Comparison of ENCODE assay signal across 8 mouse cellular contexts in the genomic region with DNA sequence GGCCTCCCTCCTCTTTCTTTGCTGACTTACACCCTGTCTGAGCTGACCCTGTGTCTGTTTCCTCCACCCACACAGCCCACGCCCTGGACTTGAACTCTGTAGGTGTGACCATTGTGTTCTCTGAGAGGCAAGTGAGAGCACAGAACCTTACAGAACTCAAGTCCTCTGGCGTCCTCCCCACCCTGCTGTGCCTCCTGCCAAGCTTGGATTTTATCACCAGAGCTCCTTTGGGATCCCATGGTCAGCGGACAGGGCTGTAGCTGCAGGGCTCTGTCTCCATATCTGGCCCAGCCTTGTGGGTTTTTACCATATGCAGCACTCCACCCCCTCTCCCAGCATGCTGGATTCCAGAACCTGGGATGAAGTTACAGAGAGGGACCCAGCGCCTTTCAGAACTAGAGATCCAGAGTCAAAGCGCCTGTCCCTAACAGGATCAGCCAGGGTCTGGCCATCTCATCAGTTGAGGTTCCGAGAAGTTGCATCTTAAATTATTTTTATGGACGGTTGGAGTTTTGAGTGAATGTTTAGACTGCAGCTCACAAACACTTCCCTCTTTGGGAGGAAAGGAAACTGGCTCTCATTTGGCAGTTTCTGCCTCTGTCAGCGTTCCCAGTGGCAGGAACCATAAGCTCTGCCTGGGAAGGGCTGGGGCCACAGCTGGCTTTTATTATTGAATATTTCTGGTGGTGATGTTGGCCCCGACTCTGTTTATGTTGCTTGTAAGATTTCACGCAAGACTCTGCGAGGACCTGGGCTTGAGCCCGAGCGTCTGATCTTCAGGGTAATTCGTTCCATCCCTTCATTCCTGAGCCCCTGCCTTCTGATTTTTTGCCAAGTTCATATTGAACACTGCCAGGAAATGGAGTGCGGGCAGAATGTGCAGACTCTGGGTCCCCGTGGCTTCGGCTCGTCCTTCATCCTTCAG.
DNase-seq lines count a peak whose midpoint lies in the region; ATAC-seq lines count a peak whose summit lies in the region.

No protein-coding gene starts in this region.

- H3K9me3 ChIP-seq in hindbrain, embryonic 14.5 days (ENCODE audit: control insufficient read depth, low read length): no peaks in the 10 kb centered on the region
- H3K9me3 ChIP-seq in limb, embryonic 15.5 days: no peaks in the 10 kb centered on the region

- no peaks in the 10 kb centered on the region for H3K27me3 ChIP-seq in hindbrain, embryonic 14.5 days (ENCODE audit: control insufficient read depth, insufficient read depth, low read length)
- no peaks in the 10 kb centered on the region for H3K27me3 ChIP-seq in limb, embryonic 15.5 days

- H3K4me1 ChIP-seq in hindbrain, embryonic 14.5 days (replicated peaks; ENCODE audit: control insufficient read depth, insufficient read depth, low read length): peaks cover 10% of the 10 kb centered on the region; the same call in 1 of the 2 replicates
- H3K4me1 ChIP-seq in limb, embryonic 15.5 days: peaks cover 49% of the 10 kb centered on the region

- peak; percentile 97 for DNase-seq in NIH3T3 (ENCODE audit: low read depth)
- DNase-seq in adrenal gland, postnatal 25 days: peak; percentile 28
- peak; percentile 58 for DNase-seq in gastrocnemius, postnatal 10 days
- peak; percentile 64 for DNase-seq in hindbrain, embryonic 14.5 days (ENCODE audit: low spot score)
- peak; percentile 37 for DNase-seq in neural tube, embryonic 10.5 days (ENCODE audit: extremely low spot score, low spot score)
- no peak for DNase-seq in spleen, adult 12 weeks (ENCODE audit: low spot score)
- DNase-seq in cerebellum, adult 11 months: no peak

- no peaks in the 10 kb centered on the region for H3K36me3 ChIP-seq in hindbrain, embryonic 14.5 days (replicated peaks; ENCODE audit: control insufficient read depth, insufficient read depth)
- H3K36me3 ChIP-seq in limb, embryonic 15.5 days: no peaks in the 10 kb centered on the region

- peak; percentile 41; the same call in 1 of the 2 replicates for ATAC-seq in hindbrain, embryonic 14.5 days (ENCODE audit: low FRiP score)
- ATAC-seq in limb, embryonic 15.5 days (ENCODE audit: insufficient number of reproducible peaks, low FRiP score, low TSS enrichment, low read depth): peak; percentile 92

- no peak overlapping the region for H3K9ac ChIP-seq in hindbrain, embryonic 14.5 days
- H3K9ac ChIP-seq in limb, embryonic 15.5 days: no peak overlapping the region

- peak overlapping the region; percentile 12; the same call in 1 of the 2 replicates for H3K27ac ChIP-seq in hindbrain, embryonic 14.5 days
- peak overlapping the region; percentile 95 for H3K27ac ChIP-seq in limb, embryonic 15.5 days

- H3K4me3 ChIP-seq in hindbrain, embryonic 14.5 days (replicated peaks; ENCODE audit: low read length): no peak overlapping the region
- H3K4me3 ChIP-seq in limb, embryonic 15.5 days: peak overlapping the region; percentile 4; the same call in 1 of the 2 replicates

- WGBS in hindbrain, embryonic 14.5 days: 45% methylated on average over 18 of the region's 18 CpGs
- WGBS in limb, embryonic 15.5 days: 17% methylated on average over 18 of the region's 18 CpGs

- no peak overlapping the region for H3K4me2 ChIP-seq in hindbrain, embryonic 14.5 days (replicated peaks)
- peak overlapping the region; percentile 31 for H3K4me2 ChIP-seq in limb, embryonic 15.5 days

Comparison
In these comparisons a context has a peak if more than half of its experiments do, and no peak if none do; other contexts are left out.
1. DNase-seq: peak in NIH3T3 (single experiment), adrenal gland, postnatal 25 days (single experiment), gastrocnemius, postnatal 10 days (single experiment), hindbrain, embryonic 14.5 days (single experiment) and neural tube, embryonic 10.5 days (single experiment); none in spleen, adult 12 weeks (single experiment) and cerebellum, adult 11 months (single experiment).